Mouse (Mus musculus): Measurements from ENCODE around the gene Scd2. TPM values are rescaled to one million over a fixed set of nuclear protein-coding genes. Genes with fewer than 3 reads are reported as not detected.

Gene Scd2
- polyA plus RNA-seq, 1 experiment from 2014 or later = 290 TPM

- peaks cover 8% of the 10 kb centered on the region; the same call in 1 of the 2 replicates for H3K4me1 ChIP-seq (replicated peaks; ENCODE audit: control insufficient read depth, insufficient read depth, low read length)
- ATAC-seq = 0 out of 2 replicates have a peak, but pooled peaks have one; percentile 7
- no peak overlapping the region for H3K27ac ChIP-seq (ENCODE audit: low read length)
- H3K4me3 ChIP-seq (replicated peaks; ENCODE audit: low read length) = peak overlapping the region; percentile 56
- peak overlapping the region; percentile 78 for H3K4me2 ChIP-seq (ENCODE audit: low read length)
- H3K9ac ChIP-seq (replicated peaks; ENCODE audit: low read depth, low read length) = peak overlapping the region; percentile 70
- no peaks in the 10 kb centered on the region for H3K9me3 ChIP-seq (ENCODE audit: control insufficient read depth, low read length)
- 8% methylated on average over 6 of the region's 6 CpGs for WGBS
- no peaks in the 10 kb centered on the region for H3K36me3 ChIP-seq (ENCODE audit: control insufficient read depth, insufficient read depth)
- no peaks in the 10 kb centered on the region for H3K27me3 ChIP-seq (replicated peaks; ENCODE audit: control insufficient read depth, insufficient read depth, low read length)
These were observed 27.0 kb upstream of the Scd2 start for GRCm38 (mm10) chr19:44266458-44266823.

GRCm38 (mm10) chr19:44266824-44267498, 26.5 kb upstream of the Scd2 start:
- Histone ChIP-seq H3K9ac (replicated peaks; ENCODE audit: low read depth, low read length) (peak overlapping the region; percentile 70), H3K4me2 (ENCODE audit: low read length) (peak overlapping the region; percentile 78), H3K4me1 (replicated peaks; ENCODE audit: control insufficient read depth, insufficient read depth, low read length) (peaks cover 8% of the 10 kb centered on the region; the same call in 1 of the 2 replicates), H3K36me3 (ENCODE audit: control insufficient read depth, insufficient read depth) (no peaks in the 10 kb centered on the region), H3K27ac (ENCODE audit: low read length) (peak overlapping the region; percentile 87), H3K27me3 (replicated peaks; ENCODE audit: control insufficient read depth, insufficient read depth, low read length) (no peaks in the 10 kb centered on the region), H3K9me3 (ENCODE audit: control insufficient read depth, low read length) (no peaks in the 10 kb centered on the region), H3K4me3 (replicated peaks; ENCODE audit: low read length) (peak overlapping the region; percentile 56)
- WGBS = under 1% methylated on average over 43 of the region's 43 CpGs
- peak; percentile 97 for ATAC-seq

- Histone ChIP-seq H3K27me3 (replicated peaks; ENCODE audit: control insufficient read depth, insufficient read depth, low read length) (no peaks in the 10 kb centered on the region), H3K9ac (replicated peaks; ENCODE audit: low read depth, low read length) (peak overlapping the region; percentile 70), H3K27ac (ENCODE audit: low read length) (peak overlapping the region; percentile 87), H3K4me1 (replicated peaks; ENCODE audit: control insufficient read depth, insufficient read depth, low read length) (peaks cover 8% of the 10 kb centered on the region; the same call in 1 of the 2 replicates), H3K4me3 (replicated peaks; ENCODE audit: low read length) (peak overlapping the region; percentile 56), H3K9me3 (ENCODE audit: control insufficient read depth, low read length) (no peaks in the 10 kb centered on the region), H3K4me2 (ENCODE audit: low read length) (peak overlapping the region; percentile 78), H3K36me3 (ENCODE audit: control insufficient read depth, insufficient read depth) (no peaks in the 10 kb centered on the region)
- 10% methylated on average over 13 of the region's 18 CpGs for WGBS
- peak; percentile 12 for ATAC-seq
These were observed 25.9 kb upstream of the Scd2 start for GRCm38 (mm10) chr19:44267499-44268002.

- ATAC-seq = no peak
- Histone ChIP-seq H3K27ac (ENCODE audit: low read length) (no peak overlapping the region), H3K4me2 (ENCODE audit: low read length) (no peak overlapping the region), H3K4me1 (replicated peaks; ENCODE audit: control insufficient read depth, insufficient read depth, low read length) (peaks cover 11% of the 10 kb centered on the region), H3K27me3 (replicated peaks; ENCODE audit: control insufficient read depth, insufficient read depth, low read length) (no peaks in the 10 kb centered on the region), H3K9ac (replicated peaks; ENCODE audit: low read depth, low read length) (no peak overlapping the region), H3K4me3 (replicated peaks; ENCODE audit: low read length) (no peak overlapping the region), H3K36me3 (ENCODE audit: control insufficient read depth, insufficient read depth) (no peaks in the 10 kb centered on the region), H3K9me3 (ENCODE audit: control insufficient read depth, low read length) (no peaks in the 10 kb centered on the region)
- WGBS = 76% methylated on average over 4 of the region's 4 CpGs
These were observed 19.8 kb upstream of the Scd2 start for GRCm38 (mm10) chr19:44273711-44274110.

GRCm38 (mm10) chr19:44274452-44274851, 19.0 kb upstream of the Scd2 start:
- no peak overlapping the region for H3K9ac ChIP-seq (replicated peaks; ENCODE audit: low read depth, low read length)
- ATAC-seq = no peak
- H3K9me3 ChIP-seq (ENCODE audit: control insufficient read depth, low read length) = no peaks in the 10 kb centered on the region
- H3K4me2 ChIP-seq (ENCODE audit: low read length) = no peak overlapping the region
- WGBS = 86% methylated on average over 4 of the region's 4 CpGs
- H3K36me3 ChIP-seq (ENCODE audit: control insufficient read depth, insufficient read depth) = no peaks in the 10 kb centered on the region
- peaks cover 11% of the 10 kb centered on the region for H3K4me1 ChIP-seq (replicated peaks; ENCODE audit: control insufficient read depth, insufficient read depth, low read length)
- H3K27ac ChIP-seq (ENCODE audit: low read length) = no peak overlapping the region
- no peaks in the 10 kb centered on the region for H3K27me3 ChIP-seq (replicated peaks; ENCODE audit: control insufficient read depth, insufficient read depth, low read length)
- no peak overlapping the region for H3K4me3 ChIP-seq (replicated peaks; ENCODE audit: low read length)

GRCm38 (mm10) chr19:44275418-44275817, 18.1 kb upstream of the Scd2 start:
- Histone ChIP-seq H3K9me3 (ENCODE audit: control insufficient read depth, low read length) (no peaks in the 10 kb centered on the region), H3K4me3 (replicated peaks; ENCODE audit: low read length) (no peak overlapping the region), H3K4me1 (replicated peaks; ENCODE audit: control insufficient read depth, insufficient read depth, low read length) (peaks cover 11% of the 10 kb centered on the region), H3K9ac (replicated peaks; ENCODE audit: low read depth, low read length) (no peak overlapping the region), H3K27ac (ENCODE audit: low read length) (no peak overlapping the region), H3K4me2 (ENCODE audit: low read length) (no peak overlapping the region), H3K27me3 (replicated peaks; ENCODE audit: control insufficient read depth, insufficient read depth, low read length) (no peaks in the 10 kb centered on the region), H3K36me3 (ENCODE audit: control insufficient read depth, insufficient read depth) (no peaks in the 10 kb centered on the region)
- ATAC-seq = no peak
- 91% methylated on average over 1 of the region's 1 CpGs for WGBS

DNA sequence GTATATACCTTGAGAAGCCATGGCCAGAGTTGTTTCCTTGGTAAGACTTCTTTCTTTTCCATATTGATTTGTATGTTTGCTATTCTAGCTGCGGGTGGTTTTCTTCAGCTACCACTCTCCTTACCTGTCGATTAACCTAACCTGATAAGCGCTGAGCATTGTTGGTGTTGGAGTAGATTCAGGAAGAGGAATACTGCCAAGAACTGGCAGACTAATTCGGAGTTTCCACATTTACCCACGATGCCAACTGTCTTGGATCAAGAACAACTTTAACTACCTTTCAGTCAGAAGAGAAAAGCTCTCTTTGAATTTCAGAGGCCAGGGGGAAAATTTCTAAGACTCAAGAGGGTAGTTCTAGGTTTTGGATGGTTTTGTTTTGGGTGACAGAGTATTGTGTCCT, 16.6 kb upstream of the Scd2 start:
- no peak overlapping the region for H3K27ac ChIP-seq (ENCODE audit: low read length)
- 46% methylated on average over 5 of the region's 5 CpGs for WGBS
- no peaks in the 10 kb centered on the region for H3K9me3 ChIP-seq (ENCODE audit: control insufficient read depth, low read length)
- ATAC-seq = no peak
- no peaks in the 10 kb centered on the region for H3K36me3 ChIP-seq (ENCODE audit: control insufficient read depth, insufficient read depth)
- H3K27me3 ChIP-seq (replicated peaks; ENCODE audit: control insufficient read depth, insufficient read depth, low read length) = no peaks in the 10 kb centered on the region
- peaks cover 14% of the 10 kb centered on the region for H3K4me1 ChIP-seq (replicated peaks; ENCODE audit: control insufficient read depth, insufficient read depth, low read length)
- H3K4me3 ChIP-seq (replicated peaks; ENCODE audit: low read length) = no peak overlapping the region
- H3K9ac ChIP-seq (replicated peaks; ENCODE audit: low read depth, low read length) = no peak overlapping the region
- no peak overlapping the region for H3K4me2 ChIP-seq (ENCODE audit: low read length)

GRCm38 (mm10) chr19:44277931-44278330, 15.5 kb upstream of the Scd2 start:
- Histone ChIP-seq H3K4me3 (replicated peaks; ENCODE audit: low read length) (no peak overlapping the region), H3K9me3 (ENCODE audit: control insufficient read depth, low read length) (no peaks in the 10 kb centered on the region), H3K9ac (replicated peaks; ENCODE audit: low read depth, low read length) (no peak overlapping the region), H3K36me3 (ENCODE audit: control insufficient read depth, insufficient read depth) (no peaks in the 10 kb centered on the region), H3K27ac (ENCODE audit: low read length) (no peak overlapping the region), H3K4me2 (ENCODE audit: low read length) (no peak overlapping the region), H3K4me1 (replicated peaks; ENCODE audit: control insufficient read depth, insufficient read depth, low read length) (peaks cover 19% of the 10 kb centered on the region), H3K27me3 (replicated peaks; ENCODE audit: control insufficient read depth, insufficient read depth, low read length) (no peaks in the 10 kb centered on the region)
- no peak for ATAC-seq
- 95% methylated on average over 8 of the region's 8 CpGs for WGBS

DNA sequence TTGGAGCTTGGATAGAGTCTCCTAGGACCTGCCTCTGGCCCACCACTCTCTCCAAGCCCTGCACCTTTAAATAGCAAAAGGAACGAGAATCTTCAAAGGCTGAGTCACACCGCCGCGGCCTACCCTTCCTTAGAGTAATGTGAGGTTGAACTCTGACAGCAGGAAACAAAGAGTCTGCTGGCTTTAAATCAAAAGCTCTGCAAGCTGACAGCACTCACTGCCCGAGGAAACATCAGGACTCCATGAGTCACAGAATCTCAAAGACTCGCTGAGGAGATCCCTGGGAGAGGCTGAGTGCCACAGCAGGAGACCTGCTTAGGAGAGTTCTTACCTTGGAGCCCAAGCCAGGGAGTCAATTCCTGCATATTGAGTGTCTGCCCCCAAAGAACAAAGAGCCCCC, 12.7 kb upstream of the Scd2 start:
- H3K4me1 ChIP-seq (replicated peaks; ENCODE audit: control insufficient read depth, insufficient read depth, low read length) = peaks cover 36% of the 10 kb centered on the region
- H3K9me3 ChIP-seq (ENCODE audit: control insufficient read depth, low read length) = no peaks in the 10 kb centered on the region
- no peak overlapping the region for H3K27ac ChIP-seq (ENCODE audit: low read length)
- no peak overlapping the region for H3K4me3 ChIP-seq (replicated peaks; ENCODE audit: low read length)
- 5% methylated on average over 6 of the region's 6 CpGs for WGBS
- H3K27me3 ChIP-seq (replicated peaks; ENCODE audit: control insufficient read depth, insufficient read depth, low read length) = no peaks in the 10 kb centered on the region
- no peak for ATAC-seq
- no peak overlapping the region for H3K9ac ChIP-seq (replicated peaks; ENCODE audit: low read depth, low read length)
- no peak overlapping the region for H3K4me2 ChIP-seq (ENCODE audit: low read length)
- no peaks in the 10 kb centered on the region for H3K36me3 ChIP-seq (ENCODE audit: control insufficient read depth, insufficient read depth)

Measured in forebrain, embryonic 16.5 days (tissue).